8 mouse cellular contexts compared by ENCODE assay signal in genomic region chr9:63702502-63703013, GRCm38 (mm10). TPM values are rescaled to one million over a fixed set of nuclear protein-coding genes. Genes with fewer than 3 reads are reported as not detected.
DNase-seq lines count a peak whose midpoint lies in the region; ATAC-seq and TF ChIP-seq lines count a peak whose summit lies in the region.

No protein-coding gene starts in this region.

- H3K27ac ChIP-seq in hindbrain, postnatal 0 days: no peak overlapping the region
- no peak overlapping the region for H3K27ac ChIP-seq in hindbrain, embryonic 13.5 days
- 0 out of 2 replicates have a peak overlapping the region, but pooled peaks have one; percentile 11 for H3K27ac ChIP-seq in stomach, embryonic 15.5 days
- H3K27ac ChIP-seq in stomach, postnatal 0 days (replicated peaks): no peak overlapping the region
- H3K27ac ChIP-seq in stomach, embryonic 16.5 days (ENCODE audit: low read length): peak overlapping the region; percentile 42; the same call in 1 of the 2 replicates
- H3K27ac ChIP-seq in midbrain, embryonic 14.5 days (replicated peaks; ENCODE audit: low read depth, low read length): no peak overlapping the region
- no peak overlapping the region for H3K27ac ChIP-seq in forebrain, embryonic 13.5 days

- no peak overlapping the region for H3K9ac ChIP-seq in hindbrain, postnatal 0 days (replicated peaks; ENCODE audit: low read length)
- no peak overlapping the region for H3K9ac ChIP-seq in hindbrain, embryonic 13.5 days
- no peak overlapping the region for H3K9ac ChIP-seq in stomach, embryonic 15.5 days
- no peak overlapping the region for H3K9ac ChIP-seq in stomach, postnatal 0 days (ENCODE audit: low read length)
- H3K9ac ChIP-seq in stomach, embryonic 16.5 days (ENCODE audit: low read length): no peak overlapping the region
- H3K9ac ChIP-seq in midbrain, embryonic 14.5 days (replicated peaks; ENCODE audit: low read length): no peak overlapping the region
- H3K9ac ChIP-seq in forebrain, embryonic 13.5 days: no peak overlapping the region

- H3K4me1 ChIP-seq in hindbrain, postnatal 0 days (ENCODE audit: insufficient read depth, low read length): peaks cover 23% of the 10 kb centered on the region; the same call in 1 of the 2 replicates
- peaks cover 44% of the 10 kb centered on the region for H3K4me1 ChIP-seq in hindbrain, embryonic 13.5 days (replicated peaks)
- H3K4me1 ChIP-seq in stomach, embryonic 15.5 days: peaks cover 61% of the 10 kb centered on the region
- peaks cover 13% of the 10 kb centered on the region for H3K4me1 ChIP-seq in stomach, postnatal 0 days (replicated peaks; ENCODE audit: control insufficient read depth, insufficient read depth)
- peaks cover 47% of the 10 kb centered on the region for H3K4me1 ChIP-seq in stomach, embryonic 16.5 days (ENCODE audit: control insufficient read depth, insufficient read depth, low read length)
- H3K4me1 ChIP-seq in midbrain, embryonic 14.5 days (ENCODE audit: control insufficient read depth, insufficient read depth, low read length): peaks cover 11% of the 10 kb centered on the region
- H3K4me1 ChIP-seq in forebrain, embryonic 13.5 days: peaks cover 26% of the 10 kb centered on the region

- no peaks in the 10 kb centered on the region for H3K9me3 ChIP-seq in hindbrain, postnatal 0 days (ENCODE audit: low read length)
- no peaks in the 10 kb centered on the region for H3K9me3 ChIP-seq in hindbrain, embryonic 13.5 days
- no peaks in the 10 kb centered on the region for H3K9me3 ChIP-seq in stomach, embryonic 15.5 days
- no peaks in the 10 kb centered on the region for H3K9me3 ChIP-seq in stomach, postnatal 0 days (ENCODE audit: control insufficient read depth, low read length)
- H3K9me3 ChIP-seq in stomach, embryonic 16.5 days (replicated peaks; ENCODE audit: control insufficient read depth, low read length): no peaks in the 10 kb centered on the region
- H3K9me3 ChIP-seq in midbrain, embryonic 14.5 days (ENCODE audit: control insufficient read depth, low read length): no peaks in the 10 kb centered on the region
- no peaks in the 10 kb centered on the region for H3K9me3 ChIP-seq in forebrain, embryonic 13.5 days (replicated peaks)

- WGBS in hindbrain, postnatal 0 days: 51% methylated on average over 16 of the region's 16 CpGs
- 66% methylated on average over 16 of the region's 16 CpGs for WGBS in hindbrain, embryonic 13.5 days
- WGBS in stomach, embryonic 15.5 days: 47% methylated on average over 16 of the region's 16 CpGs
- 59% methylated on average over 16 of the region's 16 CpGs for WGBS in stomach, postnatal 0 days
- 44% methylated on average over 16 of the region's 16 CpGs for WGBS in stomach, embryonic 16.5 days
- WGBS in midbrain, embryonic 14.5 days: 57% methylated on average over 16 of the region's 16 CpGs
- WGBS in forebrain, embryonic 13.5 days: 78% methylated on average over 16 of the region's 16 CpGs

- no peak overlapping the region for H3K4me2 ChIP-seq in hindbrain, postnatal 0 days (ENCODE audit: low read depth, low read length)
- no peak overlapping the region for H3K4me2 ChIP-seq in hindbrain, embryonic 13.5 days
- H3K4me2 ChIP-seq in stomach, embryonic 15.5 days: peak overlapping the region; percentile 24; the same call in 1 of the 2 replicates
- H3K4me2 ChIP-seq in stomach, postnatal 0 days (replicated peaks; ENCODE audit: low read depth): no peak overlapping the region
- no peak overlapping the region for H3K4me2 ChIP-seq in stomach, embryonic 16.5 days (ENCODE audit: low read depth, low read length)
- H3K4me2 ChIP-seq in midbrain, embryonic 14.5 days (ENCODE audit: low read length): no peak overlapping the region
- H3K4me2 ChIP-seq in forebrain, embryonic 13.5 days: no peak overlapping the region

- H3K36me3 ChIP-seq in hindbrain, postnatal 0 days (ENCODE audit: insufficient read depth, low read length): no peaks in the 10 kb centered on the region
- H3K36me3 ChIP-seq in hindbrain, embryonic 13.5 days: no peaks in the 10 kb centered on the region
- 0 out of 2 replicates have a peak, but pooled peaks cover 3% of the 10 kb centered on the region for H3K36me3 ChIP-seq in stomach, embryonic 15.5 days
- H3K36me3 ChIP-seq in stomach, postnatal 0 days (ENCODE audit: control insufficient read depth, insufficient read depth, low read length): no peaks in the 10 kb centered on the region
- H3K36me3 ChIP-seq in stomach, embryonic 16.5 days (ENCODE audit: control insufficient read depth, insufficient read depth, low read length): no peaks in the 10 kb centered on the region
- no peaks in the 10 kb centered on the region for H3K36me3 ChIP-seq in midbrain, embryonic 14.5 days (ENCODE audit: control insufficient read depth, insufficient read depth, low read length)
- no peaks in the 10 kb centered on the region for H3K36me3 ChIP-seq in forebrain, embryonic 13.5 days (ENCODE audit: poor library complexity, severe bottlenecking)

- DNase-seq in hindbrain, postnatal 0 days (ENCODE audit: low spot score): peak; percentile 50
- no peak for DNase-seq in stomach, postnatal 0 days (ENCODE audit: low spot score)
- DNase-seq in heart, postnatal 10 days: peak; percentile 52 to 62
- DNase-seq in midbrain, embryonic 14.5 days: no peak

- no peak for TF ChIP-seq EP300 in stomach, postnatal 0 days (optimal IDR thresholded peaks at IDR 0.05)

- no peak overlapping the region for H3K4me3 ChIP-seq in hindbrain, postnatal 0 days (ENCODE audit: low read length)
- no peak overlapping the region for H3K4me3 ChIP-seq in hindbrain, embryonic 13.5 days
- H3K4me3 ChIP-seq in stomach, embryonic 15.5 days (replicated peaks): no peak overlapping the region
- H3K4me3 ChIP-seq in stomach, postnatal 0 days (ENCODE audit: low read depth, low read length): no peak overlapping the region
- H3K4me3 ChIP-seq in stomach, embryonic 16.5 days (replicated peaks; ENCODE audit: low read length): no peak overlapping the region
- H3K4me3 ChIP-seq in midbrain, embryonic 14.5 days (replicated peaks; ENCODE audit: low read depth, low read length): no peak overlapping the region
- no peak overlapping the region for H3K4me3 ChIP-seq in forebrain, embryonic 13.5 days

- TF ChIP-seq CTCF in hindbrain, postnatal 0 days (IDR thresholded peaks at IDR 0.05; ENCODE audit: low read depth): no peak
- TF ChIP-seq CTCF in stomach, postnatal 0 days (IDR thresholded peaks at IDR 0.05; ENCODE audit: low read depth): no peak

- intact Hi-C loops in heart, postnatal 10 days (cut with DNase I): no loop called here

- no peaks in the 10 kb centered on the region for H3K27me3 ChIP-seq in hindbrain, postnatal 0 days (ENCODE audit: insufficient read depth, low read length)
- no peaks in the 10 kb centered on the region for H3K27me3 ChIP-seq in hindbrain, embryonic 13.5 days
- H3K27me3 ChIP-seq in stomach, embryonic 15.5 days (replicated peaks): no peaks in the 10 kb centered on the region
- no peaks in the 10 kb centered on the region for H3K27me3 ChIP-seq in stomach, postnatal 0 days (ENCODE audit: control insufficient read depth, insufficient read depth, low read length)
- no peaks in the 10 kb centered on the region for H3K27me3 ChIP-seq in stomach, embryonic 16.5 days (ENCODE audit: control insufficient read depth, insufficient read depth, low read length)
- H3K27me3 ChIP-seq in midbrain, embryonic 14.5 days (ENCODE audit: control insufficient read depth, insufficient read depth, low read length): no peaks in the 10 kb centered on the region
- H3K27me3 ChIP-seq in forebrain, embryonic 13.5 days: no peaks in the 10 kb centered on the region

- no peak for ATAC-seq in hindbrain, postnatal 0 days
- no peak for ATAC-seq in hindbrain, embryonic 13.5 days (ENCODE audit: low FRiP score)
- ATAC-seq in stomach, embryonic 15.5 days (ENCODE audit: insufficient read depth, low FRiP score, low read depth): no peak
- no peak for ATAC-seq in stomach, postnatal 0 days (ENCODE audit: low FRiP score, low TSS enrichment)
- ATAC-seq in stomach, embryonic 16.5 days (ENCODE audit: insufficient read depth, low FRiP score): no peak
- no peak for ATAC-seq in midbrain, embryonic 14.5 days (ENCODE audit: low FRiP score, low TSS enrichment)
- ATAC-seq in forebrain, embryonic 13.5 days: no peak

RNA-seq across cellular contexts. Expression of gene Smad3, which starts 55.2 kb away (rescaled TPM):
- 26.5 and 34.0 TPM in 2 replicates for total RNA-seq in hindbrain, postnatal 0 days (2014; rRNA removed)
- polyA plus RNA-seq in hindbrain, postnatal 0 days (2015; fragmentation: Nextera tagmentation; extraction: Ambion mirVana): 7.2 and 7.5 TPM in 2 replicates
- 11.9 and 12.0 TPM in 2 replicates for polyA plus RNA-seq in hindbrain, embryonic 13.5 days (2015; fragmentation: Nextera tagmentation; extraction: Ambion mirVana)
- polyA plus RNA-seq in stomach, embryonic 15.5 days (2015; fragmentation: Nextera tagmentation; extraction: Ambion mirVana): 17.5 and 19.6 TPM in 2 replicates
- polyA plus RNA-seq in stomach, postnatal 0 days (2015; fragmentation: Nextera tagmentation; extraction: Ambion mirVana): 5.3 and 6.4 TPM in 2 replicates
- 10 to 100 TPM; 17.0 to 22.6 TPM for total RNA-seq in heart, postnatal 10 days (2021)
- 14.6 and 15.1 TPM in 2 replicates for polyA plus RNA-seq in stomach, embryonic 16.5 days (2015; fragmentation: Nextera tagmentation; extraction: Ambion mirVana)
- polyA plus RNA-seq in midbrain, embryonic 14.5 days (2014; fragmentation: Nextera tagmentation; extraction: Ambion mirVana): 4.9 and 7.7 TPM in 2 replicates
- 9.9 and 10.7 TPM in 2 replicates for polyA plus RNA-seq in forebrain, embryonic 13.5 days (2015; fragmentation: Nextera tagmentation; extraction: Ambion mirVana)

Comparison
In these comparisons a context has a peak if more than half of its experiments do, and no peak if none do; other contexts are left out.
1. H3K27ac ChIP-seq: peak in stomach, embryonic 15.5 days (single experiment) and stomach, embryonic 16.5 days (single experiment); none in hindbrain, postnatal 0 days (single experiment), hindbrain, embryonic 13.5 days (single experiment), stomach, postnatal 0 days (single experiment), midbrain, embryonic 14.5 days (single experiment) and forebrain, embryonic 13.5 days (single experiment).
2. DNase-seq: peak in hindbrain, postnatal 0 days (single experiment) and heart, postnatal 10 days (2 of 2); none in stomach, postnatal 0 days (single experiment) and midbrain, embryonic 14.5 days (single experiment).